Mouse (Mus musculus): ENCODE measurements around the gene Tfpi2.

The Tfpi2 gene

GRCm38 (mm10) chr6:3988750-3989149 is at the start of gene Tfpi2:
Gene Tfpi2 (minus strand): TSS chr6:3988919.
- no peak for DNase-seq (ENCODE audit: low spot score in 2 of 2)

GRCm38 (mm10) chr6:4030956-4031355 is 42.2 kb upstream of the Tfpi2 start:
- DNase-seq (ENCODE audit: low spot score in 2 of 2): no peak

GRCm38 (mm10) chr6:4026367-4026766 is 37.6 kb upstream of the Tfpi2 start:
- no peak for DNase-seq (ENCODE audit: low spot score in 2 of 2)

- DNase-seq (ENCODE audit: low spot score in 2 of 2): no peak
Measured at GRCm38 (mm10) chr6:4022645-4023044, 33.9 kb upstream of the Tfpi2 start.

- no peak for DNase-seq (ENCODE audit: low spot score in 2 of 2)
Measured at GRCm38 (mm10) chr6:4009548-4009947, 20.8 kb upstream of the Tfpi2 start.

GRCm38 (mm10) chr6:4008501-4009040 is 19.9 kb upstream of the Tfpi2 start:
- DNase-seq (ENCODE audit: low spot score in 2 of 2): no peak

GRCm38 (mm10) chr6:4004808-4005207 is 16.1 kb upstream of the Tfpi2 start:
- DNase-seq (ENCODE audit: low spot score in 2 of 2): no peak

GRCm38 (mm10) chr6:4003890-4004306 is 15.2 kb upstream of the Tfpi2 start, which contains the start of gene Gng11:
Gene Gng11 (plus strand): TSS chr6:4003904.
- DNase-seq (ENCODE audit: low spot score in 2 of 2): peak; percentile 69 to 76

- DNase-seq (ENCODE audit: low spot score in 2 of 2): no peak
Measured at GRCm38 (mm10) chr6:4003445-4003844, 14.7 kb upstream of the Tfpi2 start.

- DNase-seq (ENCODE audit: low spot score in 2 of 2): no peak
Measured at GRCm38 (mm10) chr6:4000716-4001115, 12.0 kb upstream of the Tfpi2 start.

- DNase-seq (ENCODE audit: low spot score in 2 of 2): no peak
Measured at GRCm38 (mm10) chr6:3999296-3999695, 10.6 kb upstream of the Tfpi2 start.

GRCm38 (mm10) chr6:3998089-3998488 is 9.4 kb upstream of the Tfpi2 start:
- DNase-seq (ENCODE audit: low spot score in 2 of 2): no peak

GRCm38 (mm10) chr6:3993492-3993891 is 4.8 kb upstream of the Tfpi2 start, which contains the start of gene Gngt1:
Gene Gngt1 (plus strand): TSS chr6:3993792.
- no peak for DNase-seq (ENCODE audit: low spot score in 2 of 2)

- no peak for DNase-seq (ENCODE audit: low spot score in 2 of 2)
Measured at GRCm38 (mm10) chr6:3982661-3983284, 5.9 kb downstream of the Tfpi2 start.

GRCm38 (mm10) chr6:3973679-3974078 is 15.0 kb downstream of the Tfpi2 start:
- DNase-seq (ENCODE audit: low spot score in 2 of 2): no peak

GRCm38 (mm10) chr6:3967676-3968626 is 20.8 kb downstream of the Tfpi2 start:
- DNase-seq (ENCODE audit: low spot score in 2 of 2): peak; percentile 6 to 25

GRCm38 (mm10) chr6:3954969-3955368 is 33.8 kb downstream of the Tfpi2 start:
- no peak for DNase-seq (ENCODE audit: low spot score in 2 of 2)

- no peak for DNase-seq (ENCODE audit: low spot score in 2 of 2)
Measured at GRCm38 (mm10) chr6:3936140-3936714, 52.5 kb downstream of the Tfpi2 start.

- DNase-seq (ENCODE audit: low spot score in 2 of 2): no peak
Measured at GRCm38 (mm10) chr6:3935606-3936005, 53.1 kb downstream of the Tfpi2 start.

- no peak for DNase-seq (ENCODE audit: low spot score in 2 of 2)
Measured at GRCm38 (mm10) chr6:3935048-3935447, 53.7 kb downstream of the Tfpi2 start.

GRCm38 (mm10) chr6:3926140-3926539 is 62.6 kb downstream of the Tfpi2 start:
- no peak for DNase-seq (ENCODE audit: low spot score in 2 of 2)

- no peak for DNase-seq (ENCODE audit: low spot score in 2 of 2)
Measured at GRCm38 (mm10) chr6:3922870-3923269, 65.8 kb downstream of the Tfpi2 start.
